Mouse (Mus musculus) gastrocnemius, postnatal 36 days (tissue): ENCODE results near the gene Zfr. TPM values are rescaled to one million over a fixed set of nuclear protein-coding genes. Genes with fewer than 3 reads are reported as not detected.
"Not testable (repeated sequence)": the region's sequence is repeated elsewhere in the genome, so short reads cannot be mapped to it uniquely, and the experiment has no call there.

Experiments
- DNase-seq, 2 experiments: peaks; one replicate each; pipeline ENCODE4 v3.0.0; 2022
- intact Hi-C: fragments of 180-260 bp; cut with DNase I; formaldehyde crosslinking; loops from one replicate; pipeline ENCODE4 v1.15.1; 2025
- total RNA-seq, 2 experiments: library from RNA; stranded (reverse); gene quantifications; 2 replicates each; pipeline ENCODE4 v1.2.3; 2021

Zfr gene
- total RNA-seq, 2 experiments from 2014 or later, result 55.6 to 59.3 TPM

GRCm38 (mm10) chr15:12181181-12181805, 63.7 kb downstream of the Zfr start:
- intact Hi-C loops, DNase-seq: not testable (repeated sequence)

GRCm38 (mm10) chr15:12193880-12194816, 76.5 kb downstream of the Zfr start:
- intact Hi-C loops, result loop anchor here (2.0 kb wide), 1 partner anchor 75 kb away; no protein-coding TSS in a partner anchor
- no peak for DNase-seq

- no peak for DNase-seq
- intact Hi-C loops, result loop anchor here (2.0 to 5.0 kb wide), 2 partner anchors 52 to 74 kb away; no protein-coding TSS in a partner anchor
Observed at GRCm38 (mm10) chr15:12194817-12195735, 77.4 kb downstream of the Zfr start.

GRCm38 (mm10) chr15:12195966-12196365, 78.3 kb downstream of the Zfr start:
- DNase-seq, result no peak
- intact Hi-C loops, result loop anchor here (2.0 to 5.0 kb wide), 2 partner anchors 51 to 73 kb away; no protein-coding TSS in a partner anchor

GRCm38 (mm10) chr15:12196410-12197191, 79.0 kb downstream of the Zfr start:
- intact Hi-C loops, result loop anchor here (5.0 kb wide), 1 partner anchor 51 kb away; no protein-coding TSS in a partner anchor
- DNase-seq, result peak in 1 of 2 experiments; percentile 50

- intact Hi-C loops, result loop anchor here (5.0 kb wide), 1 partner anchor 50 kb away; no protein-coding TSS in a partner anchor
- DNase-seq, result no peak
Observed at GRCm38 (mm10) chr15:12197361-12197760, 79.7 kb downstream of the Zfr start.

- no peak for DNase-seq
- intact Hi-C loops, result loop anchor here (5.0 kb wide), 1 partner anchor 122 kb away; the partner anchor contains the start of genes 1810049J17Rik and Golph3
Observed at GRCm38 (mm10) chr15:12200021-12200420, 82.4 kb downstream of the Zfr start.

GRCm38 (mm10) chr15:12201856-12202255, 84.2 kb downstream of the Zfr start:
- intact Hi-C loops, result loop anchor here (5.0 kb wide), 1 partner anchor 120 kb away; the partner anchor contains the start of genes 1810049J17Rik and Golph3
- no peak for DNase-seq

- no peak for DNase-seq
Observed at GRCm38 (mm10) chr15:12202456-12202855, 84.8 kb downstream of the Zfr start.

GRCm38 (mm10) chr15:12203008-12203407, 85.4 kb downstream of the Zfr start:
- not testable (repeated sequence) for DNase-seq
- intact Hi-C loops, result loop anchor here (5.0 kb wide), 1 partner anchor 119 kb away; the partner anchor contains the start of genes 1810049J17Rik and Golph3

More at GRCm38 (mm10) chr15:12202456-12202855, 84.8 kb downstream of the Zfr start:
- intact Hi-C loops, result loop anchor here (5.0 kb wide), 1 partner anchor 120 kb away; the partner anchor contains the start of genes 1810049J17Rik and Golph3

GRCm38 (mm10) chr15:12203512-12204318, 86.1 kb downstream of the Zfr start:
- intact Hi-C loops, result loop anchor here (5.0 kb wide), 1 partner anchor 119 kb away; the partner anchor contains the start of genes 1810049J17Rik and Golph3
- DNase-seq, result no peak

- peak; percentile 100 for DNase-seq
Observed at GRCm38 (mm10) chr15:12204319-12205159, 86.9 kb downstream of the Zfr start, which contains the start of gene Mtmr12. Gene Mtmr12, plus strand, starts transcription at chr15:12205028.

GRCm38 (mm10) chr15:12205160-12205901, 87.7 kb downstream of the Zfr start:
- intact Hi-C loops, result no loop called here
- no peak for DNase-seq

More at GRCm38 (mm10) chr15:12204319-12205159, 86.9 kb downstream of the Zfr start, which contains the start of gene Mtmr12:
- intact Hi-C loops, result loop anchor here (5.0 kb wide), 1 partner anchor 118 kb away; the partner anchor contains the start of genes 1810049J17Rik and Golph3

- DNase-seq, result no peak
Observed at GRCm38 (mm10) chr15:12205902-12206645, 88.4 kb downstream of the Zfr start.

GRCm38 (mm10) chr15:12206646-12207222, 89.1 kb downstream of the Zfr start:
- intact Hi-C loops, result no loop called here
- DNase-seq, result no peak

More at GRCm38 (mm10) chr15:12205902-12206645, 88.4 kb downstream of the Zfr start:
- intact Hi-C loops, result no loop called here
